Mouse (Mus musculus): ENCODE measurements around the gene Xaf1. TPM values are rescaled to one million over a fixed set of nuclear protein-coding genes. Genes with fewer than 3 reads are reported as not detected.
A peak's percentile ranks its signal among the peaks of the same experiment; 100 is the strongest.

Gene Xaf1
- 8.5 and 14.4 TPM in 2 replicates for polyA plus RNA-seq (2015; fragmentation: Nextera tagmentation; extraction: Ambion mirVana)

- H3K9me3 ChIP-seq (replicated peaks; ENCODE audit: control insufficient read depth, low read length): no peaks in the 10 kb centered on the region
- peak within 1 kb of the TSS; percentile 50 for H3K4me3 ChIP-seq (ENCODE audit: low read length)
Measured at GRCm38 (mm10) chr11:72301334-72301733, at the start of gene Xaf1. Gene Xaf1, plus strand, starts transcription at chr11:72301629.

DNA sequence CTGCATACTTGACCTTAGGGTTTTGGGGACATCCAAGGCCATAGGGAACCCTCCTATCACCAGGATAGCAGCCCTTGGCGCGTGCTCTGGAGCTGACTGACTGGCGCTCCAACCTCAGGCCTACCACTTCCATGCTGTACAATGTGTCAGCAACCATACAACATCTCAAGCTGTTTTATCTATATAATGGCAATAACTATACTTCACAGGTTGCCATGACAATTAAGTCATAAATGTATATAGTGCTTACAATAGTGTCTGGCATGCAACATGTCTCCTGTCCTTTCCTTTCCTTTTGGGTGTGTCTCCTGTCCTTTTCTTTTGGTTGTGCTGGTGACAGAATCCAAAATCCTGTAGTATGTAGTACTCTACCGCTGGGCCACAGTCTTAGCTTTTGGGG lies 45.8 kb upstream of the Xaf1 start:
- Histone ChIP-seq H3K4me3 (ENCODE audit: low read length) (no peak overlapping the region), H3K36me3 (ENCODE audit: control insufficient read depth, insufficient read depth) (no peaks in the 10 kb centered on the region), H3K9ac (ENCODE audit: low read length) (no peak overlapping the region), H3K9me3 (replicated peaks; ENCODE audit: control insufficient read depth, low read length) (no peaks in the 10 kb centered on the region), H3K4me1 (ENCODE audit: control insufficient read depth, insufficient read depth, low read length) (no peaks in the 10 kb centered on the region), H3K27me3 (ENCODE audit: control insufficient read depth, insufficient read depth, low read length) (no peaks in the 10 kb centered on the region), H3K4me2 (ENCODE audit: low read depth, low read length) (no peak overlapping the region), H3K27ac (ENCODE audit: low read length) (no peak overlapping the region)
- no peak for ATAC-seq (replicated peaks; ENCODE audit: extremely low read depth, insufficient read depth, low FRiP score)
- WGBS: 91% methylated on average over 4 of the region's 4 CpGs

More at GRCm38 (mm10) chr11:72301334-72301733, at the start of gene Xaf1:
- Histone ChIP-seq H3K9ac (ENCODE audit: low read length) (peak within 1 kb of the TSS; percentile 64), H3K4me1 (ENCODE audit: control insufficient read depth, insufficient read depth, low read length) (peaks cover 7% of the 10 kb centered on the region; the same call in 1 of the 2 replicates), H3K4me2 (ENCODE audit: low read depth, low read length) (peak within 1 kb of the TSS; percentile 68), H3K27ac (ENCODE audit: low read length) (peak within 1 kb of the TSS; percentile 72), H3K27me3 (ENCODE audit: control insufficient read depth, insufficient read depth, low read length) (no peaks in the 10 kb centered on the region), H3K36me3 (ENCODE audit: control insufficient read depth, insufficient read depth) (no peaks in the 10 kb centered on the region)
- 7% methylated on average over 6 of the region's 6 CpGs for WGBS
- peak; percentile 75 for ATAC-seq (replicated peaks; ENCODE audit: extremely low read depth, insufficient read depth, low FRiP score)

GRCm38 (mm10) chr11:72256441-72256840 lies 45.0 kb upstream of the Xaf1 start:
- no peaks in the 10 kb centered on the region for H3K9me3 ChIP-seq (replicated peaks; ENCODE audit: control insufficient read depth, low read length)
- no peaks in the 10 kb centered on the region for H3K36me3 ChIP-seq (ENCODE audit: control insufficient read depth, insufficient read depth)
- H3K4me2 ChIP-seq (ENCODE audit: low read depth, low read length): no peak overlapping the region
- no peak overlapping the region for H3K9ac ChIP-seq (ENCODE audit: low read length)
- WGBS: 65% methylated on average over 2 of the region's 2 CpGs
- no peak for ATAC-seq (replicated peaks; ENCODE audit: extremely low read depth, insufficient read depth, low FRiP score)
- H3K4me3 ChIP-seq (ENCODE audit: low read length): no peak overlapping the region
- no peaks in the 10 kb centered on the region for H3K27me3 ChIP-seq (ENCODE audit: control insufficient read depth, insufficient read depth, low read length)
- no peak overlapping the region for H3K27ac ChIP-seq (ENCODE audit: low read length)
- H3K4me1 ChIP-seq (ENCODE audit: control insufficient read depth, insufficient read depth, low read length): no peaks in the 10 kb centered on the region

- WGBS: 9% methylated on average over 11 of the region's 11 CpGs
- Histone ChIP-seq H3K27me3 (ENCODE audit: control insufficient read depth, insufficient read depth, low read length) (peaks cover 31% of the 10 kb centered on the region), H3K4me2 (ENCODE audit: low read depth, low read length) (peak overlapping the region; percentile 98), H3K4me3 (ENCODE audit: low read length) (0 out of 2 replicates have a peak overlapping the region, but pooled peaks have one; percentile 7), H3K27ac (ENCODE audit: low read length) (no peak overlapping the region), H3K4me1 (ENCODE audit: control insufficient read depth, insufficient read depth, low read length) (peaks cover 12% of the 10 kb centered on the region), H3K9ac (ENCODE audit: low read length) (no peak overlapping the region), H3K36me3 (ENCODE audit: control insufficient read depth, insufficient read depth) (no peaks in the 10 kb centered on the region), H3K9me3 (replicated peaks; ENCODE audit: control insufficient read depth, low read length) (no peaks in the 10 kb centered on the region)
- ATAC-seq (replicated peaks; ENCODE audit: extremely low read depth, insufficient read depth, low FRiP score): no peak
Measured at GRCm38 (mm10) chr11:72265483-72265882, 35.9 kb upstream of the Xaf1 start.

GRCm38 (mm10) chr11:72266207-72266959 lies 35.0 kb upstream of the Xaf1 start:
- Histone ChIP-seq H3K9me3 (replicated peaks; ENCODE audit: control insufficient read depth, low read length) (no peaks in the 10 kb centered on the region), H3K4me2 (ENCODE audit: low read depth, low read length) (peak overlapping the region; percentile 98), H3K27ac (ENCODE audit: low read length) (no peak overlapping the region), H3K36me3 (ENCODE audit: control insufficient read depth, insufficient read depth) (no peaks in the 10 kb centered on the region), H3K4me1 (ENCODE audit: control insufficient read depth, insufficient read depth, low read length) (peaks cover 12% of the 10 kb centered on the region), H3K27me3 (ENCODE audit: control insufficient read depth, insufficient read depth, low read length) (peaks cover 31% of the 10 kb centered on the region), H3K9ac (ENCODE audit: low read length) (peak overlapping the region; percentile 68), H3K4me3 (ENCODE audit: low read length) (peak overlapping the region; percentile 59)
- under 1% methylated on average over 46 of the region's 46 CpGs for WGBS
- peak; percentile 86 for ATAC-seq (replicated peaks; ENCODE audit: extremely low read depth, insufficient read depth, low FRiP score)

GRCm38 (mm10) chr11:72266960-72267560 lies 34.4 kb upstream of the Xaf1 start, which contains the start of gene Slc13a5:
Gene Slc13a5, minus strand, starts transcription at chr11:72267222.
- Histone ChIP-seq H3K27ac (ENCODE audit: low read length) (no peak within 1 kb of the TSS), H3K4me1 (ENCODE audit: control insufficient read depth, insufficient read depth, low read length) (peaks cover 14% of the 10 kb centered on the region), H3K9ac (ENCODE audit: low read length) (peak within 1 kb of the TSS; percentile 68), H3K27me3 (ENCODE audit: control insufficient read depth, insufficient read depth, low read length) (peaks cover 31% of the 10 kb centered on the region), H3K36me3 (ENCODE audit: control insufficient read depth, insufficient read depth) (no peaks in the 10 kb centered on the region), H3K4me2 (ENCODE audit: low read depth, low read length) (peak within 1 kb of the TSS; percentile 98), H3K4me3 (ENCODE audit: low read length) (peak within 1 kb of the TSS; percentile 59), H3K9me3 (replicated peaks; ENCODE audit: control insufficient read depth, low read length) (no peaks in the 10 kb centered on the region)
- ATAC-seq (replicated peaks; ENCODE audit: extremely low read depth, insufficient read depth, low FRiP score): peak; percentile 39; the same call in 1 of the 2 replicates
- WGBS: 3% methylated on average over 36 of the region's 36 CpGs

DNA sequence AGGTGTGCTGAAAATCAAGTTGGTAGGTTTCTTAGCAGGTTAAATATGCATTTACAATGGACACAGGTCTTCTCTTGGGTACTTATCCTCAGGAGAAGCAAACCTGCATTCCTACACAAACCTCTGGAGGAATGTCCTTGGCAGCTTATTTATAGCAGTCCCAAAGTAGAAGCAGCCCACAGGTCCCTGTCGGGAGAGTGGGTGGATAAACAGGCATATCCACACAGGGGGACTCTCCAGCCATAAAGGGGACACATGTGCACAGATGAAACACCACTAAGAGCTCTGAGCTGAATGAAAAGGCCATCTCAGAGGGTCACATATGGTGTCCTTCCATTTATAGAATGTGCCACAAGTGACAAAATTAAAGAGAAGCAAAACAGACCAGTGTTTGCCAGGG lies 29.7 kb upstream of the Xaf1 start:
- peaks cover 4% of the 10 kb centered on the region; the same call in 1 of the 2 replicates for H3K4me1 ChIP-seq (ENCODE audit: control insufficient read depth, insufficient read depth, low read length)
- H3K4me2 ChIP-seq (ENCODE audit: low read depth, low read length): no peak overlapping the region
- H3K9ac ChIP-seq (ENCODE audit: low read length): no peak overlapping the region
- peaks cover 7% of the 10 kb centered on the region; the same call in 1 of the 2 replicates for H3K27me3 ChIP-seq (ENCODE audit: control insufficient read depth, insufficient read depth, low read length)
- H3K36me3 ChIP-seq (ENCODE audit: control insufficient read depth, insufficient read depth): no peaks in the 10 kb centered on the region
- ATAC-seq (replicated peaks; ENCODE audit: extremely low read depth, insufficient read depth, low FRiP score): no peak
- H3K4me3 ChIP-seq (ENCODE audit: low read length): no peak overlapping the region
- H3K27ac ChIP-seq (ENCODE audit: low read length): no peak overlapping the region
- no peaks in the 10 kb centered on the region for H3K9me3 ChIP-seq (replicated peaks; ENCODE audit: control insufficient read depth, low read length)
- WGBS: 14% methylated on average over 1 of the region's 1 CpGs

- 0 out of 2 replicates have a peak, but pooled peaks cover 2% of the 10 kb centered on the region for H3K4me1 ChIP-seq (ENCODE audit: control insufficient read depth, insufficient read depth, low read length)
- no peak overlapping the region for H3K27ac ChIP-seq (ENCODE audit: low read length)
Measured at GRCm38 (mm10) chr11:72273341-72273740, 28.1 kb upstream of the Xaf1 start.

More at GRCm38 (mm10) chr11:72273341-72273740, 28.1 kb upstream of the Xaf1 start:
- H3K9ac ChIP-seq (ENCODE audit: low read length): no peak overlapping the region
- no peak overlapping the region for H3K4me3 ChIP-seq (ENCODE audit: low read length)
- H3K27me3 ChIP-seq (ENCODE audit: control insufficient read depth, insufficient read depth, low read length): no peaks in the 10 kb centered on the region
- H3K36me3 ChIP-seq (ENCODE audit: control insufficient read depth, insufficient read depth): no peaks in the 10 kb centered on the region
- 65% methylated on average over 3 of the region's 3 CpGs for WGBS
- ATAC-seq (replicated peaks; ENCODE audit: extremely low read depth, insufficient read depth, low FRiP score): no peak
- H3K9me3 ChIP-seq (replicated peaks; ENCODE audit: control insufficient read depth, low read length): no peaks in the 10 kb centered on the region
- H3K4me2 ChIP-seq (ENCODE audit: low read depth, low read length): no peak overlapping the region

All from heart, embryonic 16.5 days (tissue).